Mouse (Mus musculus): ENCODE results near the gene Tsg101. TPM values are rescaled to one million over a fixed set of nuclear protein-coding genes. Genes with fewer than 3 reads are reported as not detected.

The Tsg101 gene
- polyA plus RNA-seq, 1 experiment: 75.1 TPM

DNA sequence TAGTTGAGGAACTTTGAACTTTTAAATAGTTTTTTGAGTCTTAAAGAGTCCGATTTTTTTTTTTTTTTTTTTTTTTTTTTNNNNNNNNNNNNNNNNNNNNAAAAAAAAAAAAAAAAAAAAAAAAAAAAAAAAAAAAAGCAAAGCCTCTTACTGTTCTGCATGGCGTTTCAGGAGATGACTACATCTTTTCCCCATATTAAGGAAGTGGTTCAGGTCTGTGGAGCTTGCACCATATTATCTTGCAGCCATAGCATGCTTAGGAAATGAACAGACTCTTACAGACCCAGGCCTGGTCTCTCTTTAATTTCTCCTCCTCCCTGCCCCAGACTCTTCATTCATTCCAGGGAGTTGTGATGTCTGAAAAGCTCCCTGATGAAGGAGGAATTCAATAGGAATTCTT lies 38.8 kb downstream of the Tsg101 start:
- H3K4me1 ChIP-seq (ENCODE audit: control insufficient read depth, insufficient read depth, low read length): no peaks in the 10 kb centered on the region
- H3K4me3 ChIP-seq (replicated peaks; ENCODE audit: extremely low read depth, low read depth, low read length): no peak overlapping the region
- TF ChIP-seq POLR2A (IDR thresholded peaks at IDR 0.05; ENCODE audit: borderline replicate concordance, extremely low read depth, low read depth, low read length) (no peak), CTCF (IDR thresholded peaks at IDR 0.05; ENCODE audit: insufficient read depth, low read length) (no peak)
- DNase-seq: no peak
- 59% methylated on average over 2 of the region's 2 CpGs for WGBS

- WGBS: 90% methylated on average over 5 of the region's 5 CpGs
- H3K4me3 ChIP-seq (replicated peaks; ENCODE audit: extremely low read depth, low read depth, low read length): no peak overlapping the region
- DNase-seq: no peak
- TF ChIP-seq POLR2A (IDR thresholded peaks at IDR 0.05; ENCODE audit: borderline replicate concordance, extremely low read depth, low read depth, low read length) (no peak), CTCF (IDR thresholded peaks at IDR 0.05; ENCODE audit: insufficient read depth, low read length) (no peak)
- no peaks in the 10 kb centered on the region for H3K4me1 ChIP-seq (ENCODE audit: control insufficient read depth, insufficient read depth, low read length)
These were observed 39.9 kb downstream of the Tsg101 start for GRCm38 (mm10) chr7:46879851-46880250.

- no peak for DNase-seq
- Histone ChIP-seq H3K4me3 (replicated peaks; ENCODE audit: extremely low read depth, low read depth, low read length) (no peak overlapping the region), H3K4me1 (ENCODE audit: control insufficient read depth, insufficient read depth, low read length) (no peaks in the 10 kb centered on the region)
- whole genome bisulfite sequencing: 72% methylated on average over 6 of the region's 6 CpGs
- TF ChIP-seq CTCF (IDR thresholded peaks at IDR 0.05; ENCODE audit: insufficient read depth, low read length) (no peak), POLR2A (IDR thresholded peaks at IDR 0.05; ENCODE audit: borderline replicate concordance, extremely low read depth, low read depth, low read length) (no peak)
These were observed 42.5 kb downstream of the Tsg101 start for GRCm38 (mm10) chr7:46877255-46877654.

- 59% methylated on average over 4 of the region's 4 CpGs for WGBS
- DNase-seq: no peak
- TF ChIP-seq POLR2A (IDR thresholded peaks at IDR 0.05; ENCODE audit: borderline replicate concordance, extremely low read depth, low read depth, low read length) (no peak), CTCF (IDR thresholded peaks at IDR 0.05; ENCODE audit: insufficient read depth, low read length) (no peak)
- no peak overlapping the region for H3K4me3 ChIP-seq (replicated peaks; ENCODE audit: extremely low read depth, low read depth, low read length)
- H3K4me1 ChIP-seq (ENCODE audit: control insufficient read depth, insufficient read depth, low read length): no peaks in the 10 kb centered on the region
These were observed 42.9 kb downstream of the Tsg101 start for GRCm38 (mm10) chr7:46876841-46877240.

- DNase-seq: no peak
- WGBS: 54% methylated on average over 4 of the region's 4 CpGs
- Histone ChIP-seq H3K4me3 (replicated peaks; ENCODE audit: extremely low read depth, low read depth, low read length) (no peak overlapping the region), H3K4me1 (ENCODE audit: control insufficient read depth, insufficient read depth, low read length) (no peaks in the 10 kb centered on the region)
- TF ChIP-seq CTCF (IDR thresholded peaks at IDR 0.05; ENCODE audit: insufficient read depth, low read length): no peak
- no peak for TF ChIP-seq POLR2A (IDR thresholded peaks at IDR 0.05; ENCODE audit: borderline replicate concordance, extremely low read depth, low read depth, low read length)
These were observed 47.8 kb downstream of the Tsg101 start for GRCm38 (mm10) chr7:46871988-46872387.

GRCm38 (mm10) chr7:46860996-46861395 lies 58.8 kb downstream of the Tsg101 start, which contains the start of gene Ldhc:
Gene Ldhc (plus strand): TSS chr7:46861203.
- DNase-seq: no peak
- H3K4me3 ChIP-seq (replicated peaks; ENCODE audit: extremely low read depth, low read depth, low read length): no peak within 1 kb of the TSS
- 37% methylated on average over 10 of the region's 10 CpGs for WGBS
- TF ChIP-seq CTCF (IDR thresholded peaks at IDR 0.05; ENCODE audit: insufficient read depth, low read length) (no peak), POLR2A (IDR thresholded peaks at IDR 0.05; ENCODE audit: borderline replicate concordance, extremely low read depth, low read depth, low read length) (no peak)
- H3K4me1 ChIP-seq (ENCODE audit: control insufficient read depth, insufficient read depth, low read length): no peaks in the 10 kb centered on the region

DNA sequence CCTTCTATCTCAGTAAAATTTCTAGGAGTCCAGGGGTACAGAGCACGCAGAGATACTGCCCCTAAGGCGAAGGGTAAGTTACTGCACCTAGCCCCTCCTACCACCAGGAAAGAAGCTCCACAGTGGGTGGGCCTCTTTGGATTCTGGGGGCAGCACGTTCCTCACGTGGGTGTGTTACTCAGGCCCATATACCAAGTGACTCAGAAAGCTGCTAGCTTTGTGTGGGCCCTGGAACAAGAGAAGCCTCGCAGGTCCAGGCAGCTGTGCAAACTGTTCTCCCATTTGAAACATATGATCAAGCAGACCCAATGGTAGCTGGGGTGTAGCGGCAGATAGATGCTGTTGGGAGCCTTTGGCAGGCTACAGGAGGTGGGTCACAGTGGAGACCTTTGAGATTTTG lies 60.7 kb downstream of the Tsg101 start:
- TF ChIP-seq CTCF (IDR thresholded peaks at IDR 0.05; ENCODE audit: insufficient read depth, low read length) (no peak), POLR2A (IDR thresholded peaks at IDR 0.05; ENCODE audit: borderline replicate concordance, extremely low read depth, low read depth, low read length) (no peak)
- H3K4me1 ChIP-seq (ENCODE audit: control insufficient read depth, insufficient read depth, low read length): no peaks in the 10 kb centered on the region
- H3K4me3 ChIP-seq (replicated peaks; ENCODE audit: extremely low read depth, low read depth, low read length): no peak overlapping the region
- 65% methylated on average over 6 of the region's 6 CpGs for WGBS
- no peak for DNase-seq

DNA sequence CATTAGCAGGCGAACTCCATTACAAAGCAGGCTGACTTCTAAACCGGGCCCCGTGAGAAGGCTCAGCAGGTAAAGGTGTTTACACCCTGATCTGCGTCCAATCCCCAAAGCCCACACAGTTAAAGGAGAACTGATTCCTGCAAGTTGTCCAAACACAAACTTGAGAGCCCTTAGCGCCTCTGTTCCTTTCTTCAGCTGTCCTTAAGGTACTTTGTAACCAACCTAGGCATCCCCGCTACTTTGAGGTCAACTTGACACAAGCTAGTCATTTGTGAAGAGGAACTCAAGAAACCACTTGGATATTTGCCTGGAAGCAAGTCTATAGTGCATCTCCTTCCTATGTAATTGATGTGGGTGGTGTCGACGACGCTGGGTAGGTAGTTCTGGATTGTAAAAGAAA lies 62.3 kb downstream of the Tsg101 start:
- DNase-seq: no peak
- no peaks in the 10 kb centered on the region for H3K4me1 ChIP-seq (ENCODE audit: control insufficient read depth, insufficient read depth, low read length)
- 72% methylated on average over 9 of the region's 9 CpGs for WGBS
- TF ChIP-seq POLR2A (IDR thresholded peaks at IDR 0.05; ENCODE audit: borderline replicate concordance, extremely low read depth, low read depth, low read length): no peak
- no peak for TF ChIP-seq CTCF (IDR thresholded peaks at IDR 0.05; ENCODE audit: insufficient read depth, low read length)
- H3K4me3 ChIP-seq (replicated peaks; ENCODE audit: extremely low read depth, low read depth, low read length): no peak overlapping the region

- Histone ChIP-seq H3K4me3 (replicated peaks; ENCODE audit: extremely low read depth, low read depth, low read length) (no peak overlapping the region), H3K4me1 (ENCODE audit: control insufficient read depth, insufficient read depth, low read length) (no peaks in the 10 kb centered on the region)
- WGBS: 75% methylated on average over 7 of the region's 7 CpGs
- TF ChIP-seq POLR2A (IDR thresholded peaks at IDR 0.05; ENCODE audit: borderline replicate concordance, extremely low read depth, low read depth, low read length) (no peak), CTCF (IDR thresholded peaks at IDR 0.05; ENCODE audit: insufficient read depth, low read length) (no peak)
- DNase-seq: no peak
These were observed 63.8 kb downstream of the Tsg101 start for GRCm38 (mm10) chr7:46855866-46856560.

GRCm38 (mm10) chr7:46853365-46853764 lies 66.4 kb downstream of the Tsg101 start:
- WGBS: 91% methylated on average over 9 of the region's 9 CpGs
- Histone ChIP-seq H3K4me3 (replicated peaks; ENCODE audit: extremely low read depth, low read depth, low read length) (no peak overlapping the region), H3K4me1 (ENCODE audit: control insufficient read depth, insufficient read depth, low read length) (no peaks in the 10 kb centered on the region)
- TF ChIP-seq CTCF (IDR thresholded peaks at IDR 0.05; ENCODE audit: insufficient read depth, low read length) (no peak), POLR2A (IDR thresholded peaks at IDR 0.05; ENCODE audit: borderline replicate concordance, extremely low read depth, low read depth, low read length) (no peak)
- DNase-seq: no peak
